ENCODE assay signal across 25 mouse cellular contexts in genomic region chr3:65489601-65490000, GRCm38 (mm10). TPM values are rescaled to one million over a fixed set of nuclear protein-coding genes. Genes with fewer than 3 reads are reported as not detected.
A peak's percentile ranks its signal among the peaks of the same experiment; 100 is the strongest.
DNase-seq lines count a peak whose midpoint lies in the region; ATAC-seq lines count a peak whose summit lies in the region.
"Had no signal": no experiment of that assay in that cellular context is flagged by ENCODE, and none has a peak within 500 bp of the region (broad histone marks: within the 10 kb centered on the region; RNA-seq: fewer than 3 reads in every experiment).

No protein-coding gene starts in this region.

- peak; percentile 69 for DNase-seq in midbrain, embryonic 11.5 days (ENCODE audit: low spot score, missing footprints)
- DNase-seq in ES-CJ7 (ENCODE audit: low read depth, low spot score) = peak; percentile 13
- peak; percentile 21 for DNase-seq in R1 (ENCODE audit: low read depth, low spot score)
- peak; percentile 55 for DNase-seq in ZHBTc4 (ENCODE audit: low read depth, low spot score)
- no peak for DNase-seq in right cerebral cortex, postnatal 25 days
- DNase-seq in kidney, adult 18-20 months = no peak
- DNase-seq: adrenal gland, adult 2 months; adrenal gland, adult 8-10 months; adrenal gland, postnatal 10 days; adrenal gland, postnatal 14 days; adrenal gland, postnatal 25 days; adrenal gland, postnatal 36 days; B cell, adult 2 months; cerebellum, adult 11 months; cerebellum, adult 11-12 months; cerebellum, adult 18-20 months; cerebellum, adult 2 months; cerebellum, adult 8-10 months had no signal

- peaks cover 2% of the 10 kb centered on the region; the same call in 1 of the 2 replicates for H3K4me1 ChIP-seq in midbrain, embryonic 11.5 days (ENCODE audit: control insufficient read depth, insufficient read depth, low read length)
- H3K4me1 ChIP-seq in midbrain, embryonic 15.5 days = peaks cover 4% of the 10 kb centered on the region; the same call in 1 of the 2 replicates
- H3K4me1 ChIP-seq in forebrain, embryonic 15.5 days = 0 out of 2 replicates have a peak, but pooled peaks cover 5% of the 10 kb centered on the region

- H3K36me3 ChIP-seq in midbrain, embryonic 11.5 days (ENCODE audit: control insufficient read depth, insufficient read depth, low read length) = no peaks in the 10 kb centered on the region
- H3K36me3 ChIP-seq in midbrain, embryonic 15.5 days (replicated peaks) = no peaks in the 10 kb centered on the region
- no peaks in the 10 kb centered on the region for H3K36me3 ChIP-seq in forebrain, embryonic 15.5 days
- H3K36me3 ChIP-seq: G1E had no signal

- H3K9me3 ChIP-seq in midbrain, embryonic 11.5 days (ENCODE audit: control insufficient read depth, low read length) = no peaks in the 10 kb centered on the region
- no peaks in the 10 kb centered on the region for H3K9me3 ChIP-seq in midbrain, embryonic 15.5 days
- H3K9me3 ChIP-seq in forebrain, embryonic 15.5 days = no peaks in the 10 kb centered on the region
- H3K9me3 ChIP-seq: G1E had no signal

- no peaks in the 10 kb centered on the region for H3K27me3 ChIP-seq in midbrain, embryonic 11.5 days (ENCODE audit: control insufficient read depth, insufficient read depth, low read length)
- H3K27me3 ChIP-seq in midbrain, embryonic 15.5 days (replicated peaks) = no peaks in the 10 kb centered on the region
- H3K27me3 ChIP-seq in forebrain, embryonic 15.5 days = no peaks in the 10 kb centered on the region
- H3K27me3 ChIP-seq: CH12.LX, Patski had no signal

- no peak overlapping the region for H3K27ac ChIP-seq in midbrain, embryonic 11.5 days (ENCODE audit: low read depth, low read length)
- no peak overlapping the region for H3K27ac ChIP-seq in midbrain, embryonic 15.5 days
- no peak overlapping the region for H3K27ac ChIP-seq in forebrain, embryonic 15.5 days (replicated peaks)

- WGBS in midbrain, embryonic 11.5 days = 87% methylated on average over 6 of the region's 6 CpGs
- 92% methylated on average over 6 of the region's 6 CpGs for WGBS in midbrain, embryonic 15.5 days
- WGBS in forebrain, embryonic 15.5 days = 80% methylated on average over 6 of the region's 6 CpGs

- no peak overlapping the region for H3K4me3 ChIP-seq in midbrain, embryonic 11.5 days (ENCODE audit: low read depth, low read length)
- no peak overlapping the region for H3K4me3 ChIP-seq in midbrain, embryonic 15.5 days
- no peak overlapping the region for H3K4me3 ChIP-seq in forebrain, embryonic 15.5 days

- H3K4me2 ChIP-seq in midbrain, embryonic 11.5 days = no peak overlapping the region
- no peak overlapping the region for H3K4me2 ChIP-seq in midbrain, embryonic 15.5 days
- H3K4me2 ChIP-seq in forebrain, embryonic 15.5 days (replicated peaks) = no peak overlapping the region

- H3K9ac ChIP-seq in midbrain, embryonic 11.5 days (ENCODE audit: low read length) = no peak overlapping the region
- H3K9ac ChIP-seq in midbrain, embryonic 15.5 days = no peak overlapping the region
- no peak overlapping the region for H3K9ac ChIP-seq in forebrain, embryonic 15.5 days (replicated peaks)

- no peak for ATAC-seq in midbrain, embryonic 11.5 days (ENCODE audit: low FRiP score)
- ATAC-seq in midbrain, embryonic 15.5 days (replicated peaks) = no peak
- no peak for ATAC-seq in forebrain, embryonic 15.5 days (replicated peaks)
- ATAC-seq: activated CD4-positive, CD25-positive, alpha-beta regulatory T cell, adult 4 months; CD4-positive, CD25-positive, alpha-beta regulatory T cell, adult 4 months; Patski had no signal

RNA-seq across cellular contexts. Expression of gene Tiparp, which starts 38.6 kb away (rescaled TPM):
- polyA plus RNA-seq in midbrain, embryonic 11.5 days (2014; fragmentation: Nextera tagmentation; extraction: Ambion mirVana) = 38.8 and 41.6 TPM in 2 replicates
- polyA plus RNA-seq in midbrain, embryonic 15.5 days (2015; fragmentation: Nextera tagmentation; extraction: Ambion mirVana) = 25.8 and 27.3 TPM in 2 replicates
- polyA plus RNA-seq in forebrain, embryonic 15.5 days (2015; fragmentation: Nextera tagmentation; extraction: Ambion mirVana) = 33.9 and 34.7 TPM in 2 replicates

Comparison
In these comparisons a context has a peak if more than half of its experiments do, and no peak if none do; other contexts are left out.
1. DNase-seq: peak in midbrain, embryonic 11.5 days (single experiment), ES-CJ7 (single experiment), R1 (single experiment) and ZHBTc4 (single experiment); none in right cerebral cortex, postnatal 25 days (single experiment) and kidney, adult 18-20 months (single experiment).